Mouse (Mus musculus) CD8-positive naive resting alpha-beta T cell, adult 2 months (primary cell): ENCODE measurements around the gene Fcna.

Experiments used
- DNase-seq, 2 experiments: peaks; one replicate each; pipeline ENCODE4 v3.0.0; 2022; ENCODE audit warnings: low read depth in 2 of 2, low spot score in 2 of 2

The Fcna gene

DNA sequence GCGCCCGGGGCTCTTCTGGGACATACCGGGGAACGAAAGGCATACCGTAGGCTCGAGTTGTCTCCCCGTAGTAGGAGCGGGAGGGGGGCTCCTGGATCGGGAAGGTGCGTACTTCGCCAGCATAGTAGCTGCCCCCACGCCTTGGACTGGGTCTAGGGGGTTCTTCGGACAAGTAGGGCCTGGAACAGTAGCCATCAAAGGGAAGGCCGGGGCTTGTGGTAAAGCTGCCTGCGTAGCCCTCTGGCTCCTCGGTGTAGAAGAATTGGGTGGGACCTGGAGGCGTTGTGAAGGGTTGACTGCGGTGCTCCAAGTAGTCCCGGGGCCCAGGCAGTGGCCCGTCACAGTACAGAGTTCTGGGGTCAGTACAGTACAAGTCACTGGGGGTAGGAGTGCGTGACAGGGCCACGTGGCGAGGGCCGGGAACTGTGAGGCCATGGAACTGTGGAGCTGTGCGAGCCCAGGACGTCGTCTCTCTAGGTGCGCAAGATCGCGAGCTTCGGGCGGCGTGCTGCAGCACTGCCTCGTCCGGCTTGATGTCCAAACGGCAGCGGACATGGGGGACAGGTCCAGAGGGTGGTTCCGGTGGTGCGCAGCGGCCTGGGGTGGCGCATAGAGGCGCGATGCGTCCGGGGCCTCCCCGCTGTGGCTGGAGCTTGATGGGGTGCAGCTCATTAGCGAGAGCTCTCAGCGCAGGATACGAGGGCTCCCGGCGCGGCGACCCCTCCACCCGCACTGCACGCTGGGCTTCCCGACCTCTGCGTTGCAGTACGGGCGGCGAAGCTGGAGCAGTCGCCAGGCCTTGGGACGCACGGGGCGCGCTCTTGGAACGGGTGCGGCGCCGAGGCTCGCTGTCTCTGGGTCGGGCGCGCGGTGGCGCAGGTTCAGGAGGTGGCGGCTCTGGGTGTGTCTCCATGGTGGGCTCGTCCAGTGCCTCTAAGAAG, 48.8 kb downstream of the Fcna start:
- no peak for DNase-seq

DNA sequence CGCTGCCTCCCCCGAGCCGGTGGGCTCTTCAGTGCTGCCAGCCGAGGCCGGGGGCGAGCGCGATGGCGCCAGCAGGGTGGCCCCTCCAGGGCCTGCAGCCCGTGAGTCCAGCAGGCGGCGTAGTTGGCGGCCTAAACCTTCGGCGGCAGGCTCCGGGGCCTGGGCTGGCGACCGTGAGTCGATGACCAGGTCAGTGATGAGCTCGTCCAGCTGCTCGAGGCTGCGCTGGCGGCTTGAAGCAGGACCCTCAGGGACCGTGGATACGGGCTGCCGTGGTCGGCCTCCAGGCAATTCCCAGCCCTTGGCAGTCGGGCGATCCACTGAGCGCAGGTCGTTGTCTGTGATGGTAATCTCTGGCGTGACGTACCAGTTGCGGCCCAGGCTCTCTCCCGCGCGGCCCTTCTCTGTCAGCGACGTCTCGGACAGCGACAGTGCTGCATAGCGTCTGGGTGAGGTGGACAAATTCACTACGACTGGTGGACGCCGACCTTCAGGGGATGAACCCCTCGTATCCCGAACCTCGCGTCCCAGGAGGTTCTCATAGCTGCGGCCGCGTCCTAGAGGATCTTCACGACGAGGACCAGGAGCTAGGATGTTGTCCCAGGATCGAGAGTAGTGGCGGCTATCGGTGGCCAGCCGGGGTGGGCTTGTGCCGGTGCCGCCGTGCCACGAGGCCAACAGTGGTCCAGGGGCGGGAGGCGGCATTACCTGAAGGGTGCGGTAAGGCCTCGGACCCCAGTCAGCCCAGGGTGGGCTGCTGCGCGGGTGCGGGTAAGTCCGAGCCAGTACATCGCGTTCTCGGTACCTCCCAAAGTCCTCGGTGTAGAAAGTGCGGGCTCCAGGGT, 49.7 kb downstream of the Fcna start:
- peak in 1 of 2 experiments; percentile 20 for DNase-seq

DNA sequence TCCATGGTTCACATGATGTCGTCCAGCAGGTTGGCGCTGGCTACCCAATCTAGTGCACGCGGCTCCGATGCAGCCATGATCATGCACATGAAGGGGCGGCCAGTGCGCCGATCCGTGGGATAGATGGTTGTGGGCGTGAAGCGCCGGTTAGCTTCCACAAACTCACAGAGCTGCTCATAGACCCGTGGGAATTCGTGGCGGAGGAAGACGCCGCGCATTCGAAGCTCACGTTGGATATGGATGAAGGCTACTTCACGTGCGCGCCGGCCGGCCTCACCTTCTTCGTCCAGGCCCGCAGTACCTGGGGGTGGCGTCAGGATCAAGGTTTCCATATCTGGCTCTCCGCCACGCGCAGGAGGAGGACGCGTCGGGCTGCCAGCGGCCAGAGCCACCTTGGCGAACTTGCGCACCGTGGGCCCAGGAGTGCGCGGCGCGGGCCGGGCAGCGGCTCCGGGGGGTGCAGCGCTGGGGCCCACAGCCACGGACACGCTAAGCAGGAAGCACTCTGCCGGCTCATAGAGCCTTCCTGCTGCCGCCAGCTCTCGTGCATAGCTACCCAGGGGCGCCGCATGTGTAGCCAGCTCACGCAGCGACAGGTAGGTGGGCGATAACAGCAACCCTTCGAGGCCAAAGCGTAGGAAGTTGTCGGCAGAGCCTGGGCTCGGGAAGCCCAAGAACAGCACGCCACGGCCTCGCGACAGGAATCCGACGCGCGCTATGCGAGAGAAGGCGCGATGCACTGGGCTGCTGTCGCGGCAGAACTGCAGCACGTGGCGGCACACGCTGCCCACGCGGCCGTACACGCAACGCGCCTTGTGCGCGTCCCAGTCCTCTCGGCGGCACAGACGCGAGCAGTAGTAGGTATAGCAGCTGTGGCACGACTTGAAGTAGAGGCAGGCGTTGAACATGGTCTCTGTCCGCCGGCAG, 50.6 kb downstream of the Fcna start:
- DNase-seq, result peak in 1 of 2 experiments; percentile 18

DNA sequence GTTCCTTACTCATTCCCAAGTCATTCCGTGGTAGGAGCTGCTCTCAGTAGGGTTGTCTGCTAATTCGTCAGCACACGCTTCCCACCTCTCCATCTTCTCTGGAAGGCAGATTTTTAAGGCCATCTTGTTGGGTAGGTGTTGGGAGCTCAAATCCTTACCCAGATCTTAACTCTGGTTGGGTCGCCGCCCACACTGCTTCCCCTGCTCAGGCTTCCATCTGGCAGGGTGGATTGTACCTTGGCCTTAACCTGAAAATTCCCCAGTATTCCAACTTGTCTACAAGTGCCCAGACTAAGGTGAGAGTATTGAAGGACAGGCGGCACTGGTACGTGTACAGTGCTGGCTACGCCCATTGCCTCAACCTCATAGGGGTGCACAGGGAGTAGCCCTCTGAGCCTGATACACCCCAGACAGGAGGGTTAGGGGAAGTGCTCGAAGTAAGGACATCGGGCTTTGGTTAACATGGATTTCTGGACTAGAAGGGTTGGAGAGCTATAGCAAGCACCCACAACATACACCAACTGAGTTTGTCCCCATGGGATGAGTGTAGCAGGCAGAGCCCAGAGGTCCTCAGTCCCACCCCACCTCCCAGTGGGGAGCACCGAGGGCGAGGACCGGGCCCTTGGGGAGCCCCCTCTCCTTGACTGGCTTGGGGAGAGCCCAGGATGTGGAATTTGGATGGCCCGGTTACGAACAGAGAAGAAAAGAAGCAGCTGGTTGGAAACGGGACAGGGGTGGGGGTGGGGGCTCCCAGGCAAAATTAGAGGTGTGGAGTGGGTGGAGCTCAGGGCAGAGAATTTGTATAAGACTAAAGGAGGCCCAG, 51.6 kb downstream of the Fcna start:
- DNase-seq, result no peak

DNA sequence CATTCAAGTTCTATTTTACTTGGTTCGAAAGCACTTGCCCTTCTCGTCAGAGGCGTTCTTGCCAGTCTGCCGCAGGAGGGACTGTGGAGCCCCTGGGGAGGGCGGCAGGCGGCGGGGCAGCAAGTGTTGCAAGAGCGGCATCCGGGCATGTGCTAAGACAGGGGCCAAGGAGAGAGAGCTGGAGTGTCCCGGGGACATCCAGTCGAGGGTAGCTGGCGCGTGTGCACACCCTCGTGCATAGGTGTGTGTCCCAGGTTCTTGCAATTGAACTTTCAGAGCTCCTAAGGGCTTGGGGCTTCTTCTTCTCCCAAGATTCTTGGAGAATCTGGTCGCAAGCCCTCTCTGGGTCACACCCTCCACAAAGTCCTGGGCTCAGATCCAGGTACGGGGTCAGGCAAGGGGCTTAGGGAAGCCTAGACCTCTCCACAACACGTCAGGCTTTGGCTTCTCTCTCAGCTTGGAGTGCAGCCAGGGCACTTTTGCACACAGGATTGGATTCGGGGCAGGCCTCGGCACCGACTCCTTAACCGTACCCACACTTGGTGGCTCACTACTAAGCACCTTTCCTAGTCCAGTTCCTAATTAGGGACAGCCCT, 52.3 kb downstream of the Fcna start:
- DNase-seq, result no peak
